Mouse (Mus musculus) ovary, adult 18-20 months (tissue): ENCODE results near the gene Cadps.

Experiments used
- DNase-seq: peaks from one replicate; pipeline ENCODE4 v3.0.0; 2022; ENCODE audit warnings: low spot score, mixed read lengths

The Cadps gene

DNA sequence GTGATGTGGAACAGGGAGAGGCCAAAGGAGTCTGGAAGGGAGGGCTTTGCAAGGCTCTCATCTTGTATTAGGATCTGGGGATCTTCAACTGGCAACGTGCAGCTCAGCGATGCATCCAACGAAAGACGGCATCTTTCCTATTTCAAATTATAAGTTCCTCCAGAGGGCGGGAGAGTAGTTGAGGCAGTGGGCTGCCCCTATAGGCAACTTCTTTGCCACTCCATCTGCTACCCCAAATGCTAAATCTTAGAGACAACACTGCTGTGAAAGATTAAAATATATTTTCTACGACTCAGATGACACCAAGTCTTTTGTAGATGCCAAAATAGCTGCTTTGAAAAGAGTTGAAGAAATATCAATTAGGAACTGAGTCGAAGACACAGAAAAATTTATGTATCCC lies 315.9 kb downstream of the Cadps start:
- DNase-seq: no peak

DNA sequence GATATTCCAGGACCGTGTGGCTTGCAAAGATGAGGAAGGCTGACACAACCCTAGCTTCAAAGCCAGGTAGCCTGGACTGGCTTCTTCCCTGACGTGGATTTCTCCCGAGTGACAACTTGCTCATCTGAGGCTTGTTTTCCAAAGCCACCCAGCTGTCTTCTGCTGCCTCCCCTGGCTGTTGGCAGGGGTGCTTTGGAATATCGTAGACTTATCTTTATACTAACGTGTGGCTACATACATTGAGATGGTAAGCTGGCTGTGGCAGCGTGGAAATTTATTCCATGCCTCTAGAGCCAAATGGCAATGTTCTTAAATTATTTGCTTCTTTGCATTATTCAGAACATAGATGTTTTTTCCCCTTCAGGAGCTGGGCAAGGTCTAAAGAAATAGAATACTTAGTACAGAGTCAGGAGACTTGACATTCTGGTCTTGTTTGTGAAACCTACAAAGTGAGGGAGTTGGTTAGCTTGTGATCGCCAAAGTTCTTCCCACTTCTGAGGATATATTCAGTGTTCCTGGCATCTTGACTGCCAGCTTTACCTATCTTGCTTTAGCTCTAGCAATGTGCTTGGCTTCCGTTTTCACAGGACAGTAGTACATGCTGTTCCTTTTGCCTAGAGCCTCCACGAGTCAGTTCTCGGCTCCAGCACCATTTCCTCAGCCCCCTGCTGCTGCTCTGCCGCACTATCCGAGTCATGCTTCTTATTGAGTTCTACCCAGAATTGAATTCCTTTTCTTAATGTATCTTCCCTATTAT lies 318.5 kb downstream of the Cadps start:
- no peak for DNase-seq

GRCm38 (mm10) chr14:12462206-12462605 lies 360.7 kb downstream of the Cadps start:
- DNase-seq: no peak

- DNase-seq: no peak
Observed at GRCm38 (mm10) chr14:12459700-12460099, 363.2 kb downstream of the Cadps start.

DNA sequence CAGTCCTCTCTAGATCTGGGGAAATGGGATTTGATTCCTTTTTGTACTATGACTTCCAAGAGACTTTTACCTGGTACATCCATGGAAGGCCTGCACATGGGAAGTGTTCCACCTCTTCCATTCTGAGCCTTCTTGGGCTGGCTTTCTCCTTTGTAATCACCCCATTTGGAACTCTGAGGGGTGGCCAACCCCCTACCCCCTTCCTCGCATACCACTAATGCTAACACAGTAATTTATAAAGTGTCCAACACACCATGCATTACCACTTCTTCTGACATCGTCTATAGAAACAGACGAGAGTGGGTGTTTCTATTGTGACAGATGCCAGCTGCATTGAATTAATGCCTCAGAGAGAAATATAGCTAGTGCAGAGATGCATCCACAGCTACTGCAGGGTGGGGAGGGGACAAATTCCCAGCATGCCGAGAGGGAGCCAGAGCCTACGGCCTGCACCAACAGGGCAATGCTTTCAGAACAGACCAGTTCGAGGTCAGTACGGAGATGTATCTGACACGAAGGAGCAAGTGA lies 367.8 kb downstream of the Cadps start:
- DNase-seq: no peak

DNA sequence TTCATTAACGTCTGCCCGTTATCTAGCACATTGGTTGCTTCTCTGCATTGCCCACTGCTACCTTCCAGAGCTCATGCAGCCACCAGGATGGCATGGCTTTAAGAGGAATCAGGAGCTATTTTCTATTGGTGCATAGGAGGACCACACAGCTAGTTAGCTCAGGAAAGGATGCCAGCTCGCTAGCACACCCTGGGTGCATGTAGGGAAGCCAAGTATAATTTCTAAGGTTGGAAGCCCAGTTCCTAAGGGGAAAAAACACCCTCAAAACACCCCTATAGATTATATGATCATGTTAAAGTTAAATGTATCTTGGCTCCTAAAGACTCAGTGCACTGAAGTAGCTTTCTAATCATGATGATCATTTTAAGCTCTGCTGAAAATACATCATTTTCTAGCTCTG lies 372.1 kb downstream of the Cadps start:
- DNase-seq: no peak

GRCm38 (mm10) chr14:12448883-12449282 lies 374.0 kb downstream of the Cadps start:
- DNase-seq: no peak

DNA sequence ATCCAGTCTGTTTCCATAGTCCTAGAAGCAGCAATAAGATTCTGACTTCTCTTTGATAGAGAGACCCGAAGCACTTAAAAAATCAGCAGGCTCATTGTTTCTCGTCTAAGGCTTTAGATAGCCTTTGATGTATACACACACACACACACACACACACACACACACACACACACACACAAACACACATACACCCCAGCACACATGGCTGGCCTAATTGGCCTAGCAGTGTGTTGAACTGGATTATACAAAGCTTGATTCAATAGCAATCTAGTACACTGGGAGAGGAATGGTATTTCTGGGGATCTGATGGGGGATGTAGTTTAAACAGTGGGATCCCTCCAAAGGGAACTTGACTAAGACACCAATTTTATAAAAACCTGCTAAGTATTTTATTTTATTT lies 381.9 kb downstream of the Cadps start:
- no peak for DNase-seq

GRCm38 (mm10) chr14:12437976-12438375 lies 384.9 kb downstream of the Cadps start:
- no peak for DNase-seq

DNA sequence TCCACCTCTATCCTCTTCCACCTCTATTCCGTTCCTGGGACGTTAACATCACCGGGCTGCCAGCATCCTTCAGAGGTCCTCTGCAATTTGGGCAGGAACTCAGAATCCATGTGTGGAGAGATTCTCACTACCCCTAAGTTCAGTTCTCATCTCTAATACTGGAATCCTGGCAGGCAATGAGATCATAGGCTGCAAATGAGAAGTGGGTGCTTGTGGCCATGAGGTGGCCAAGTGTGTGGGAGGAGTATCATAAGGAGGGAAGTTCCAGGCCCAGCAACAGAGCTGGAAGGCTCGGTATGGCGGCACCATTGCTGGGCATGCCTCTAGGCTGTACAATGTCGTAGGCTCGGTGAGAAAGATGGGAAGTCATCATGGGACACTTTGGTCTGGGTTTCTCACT lies 385.5 kb downstream of the Cadps start:
- DNase-seq: no peak

DNA sequence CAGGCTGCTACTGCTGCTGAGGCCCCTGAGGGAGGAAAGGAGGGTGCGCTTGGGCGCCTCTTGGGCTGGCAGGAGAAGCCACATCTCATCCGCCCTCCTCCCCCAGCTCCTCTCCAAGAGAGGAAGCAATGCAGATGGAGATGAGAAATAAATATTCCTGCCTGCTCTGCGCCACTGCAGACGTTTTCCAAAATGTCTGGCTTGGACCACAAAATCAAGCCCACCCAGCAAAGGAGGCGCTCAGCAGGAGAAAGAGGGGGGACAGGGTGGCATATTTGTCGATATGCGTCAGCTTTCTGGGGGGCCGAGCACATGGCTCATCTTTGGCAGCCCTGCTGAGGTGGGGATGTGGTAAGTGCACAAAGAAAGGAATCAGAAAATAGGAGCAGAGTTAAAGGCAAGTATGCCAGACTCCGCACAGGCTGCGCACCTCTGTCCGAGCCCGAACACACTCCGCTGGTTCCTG lies 385.9 kb downstream of the Cadps start:
- DNase-seq: no peak

DNA sequence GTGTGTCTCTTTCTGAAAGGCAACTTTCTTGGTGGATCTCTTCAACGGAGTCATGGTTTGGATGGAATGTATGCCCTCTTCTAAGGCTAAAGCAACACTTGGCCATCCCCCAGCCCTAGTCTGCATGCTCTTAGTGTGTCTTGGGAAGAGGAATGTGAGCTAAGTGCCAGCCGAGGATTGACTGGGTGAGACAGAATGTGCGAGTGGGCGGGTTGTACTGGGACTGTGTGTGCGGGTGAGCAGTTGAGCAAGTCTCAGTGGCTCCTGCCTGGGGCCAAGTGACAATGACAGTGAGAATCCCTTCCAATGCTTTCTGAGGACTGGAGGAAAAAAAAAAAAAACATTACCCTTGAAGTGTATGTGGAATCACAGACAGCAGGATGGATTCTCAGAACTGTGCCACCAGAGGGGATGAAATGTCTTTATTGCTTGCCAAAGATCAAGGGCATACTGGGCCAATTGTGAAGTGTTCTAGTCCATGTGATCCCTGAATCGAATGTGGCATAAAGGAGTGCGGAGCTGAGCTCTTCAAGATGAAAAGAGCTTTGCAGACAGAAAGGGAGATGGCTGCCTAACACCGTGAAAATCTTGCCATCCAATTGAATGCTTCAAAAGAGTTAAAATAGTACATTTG lies 394.7 kb downstream of the Cadps start:
- DNase-seq: no peak

GRCm38 (mm10) chr14:12425311-12425710 lies 397.6 kb downstream of the Cadps start:
- DNase-seq: no peak

- no peak for DNase-seq
Observed at GRCm38 (mm10) chr14:12410276-12410675, 412.6 kb downstream of the Cadps start.

- DNase-seq: no peak
Observed at GRCm38 (mm10) chr14:12409811-12410210, 413.1 kb downstream of the Cadps start.

DNA sequence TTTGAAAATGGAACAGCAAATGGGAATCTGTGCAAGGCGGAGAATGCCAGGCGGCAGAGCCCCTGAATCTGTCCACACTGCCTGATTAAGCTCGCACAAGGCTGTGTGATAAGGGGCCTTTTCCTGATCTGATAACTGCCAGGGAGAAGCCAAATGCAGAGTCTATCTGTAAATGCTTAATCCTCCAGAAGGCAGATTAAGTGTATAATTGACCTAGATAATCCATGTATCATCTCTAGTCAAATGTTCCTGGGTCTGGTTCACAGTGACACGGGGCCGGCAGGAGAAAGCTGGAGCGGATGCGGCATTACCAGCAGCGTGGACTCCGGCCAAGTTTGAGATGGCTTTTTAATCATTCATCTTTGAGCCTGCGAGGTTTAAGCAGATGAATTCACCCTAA lies 416.3 kb downstream of the Cadps start:
- DNase-seq: no peak

GRCm38 (mm10) chr14:12405201-12405600 lies 417.7 kb downstream of the Cadps start:
- DNase-seq: no peak

GRCm38 (mm10) chr14:12404724-12405123 lies 418.2 kb downstream of the Cadps start:
- no peak for DNase-seq

- no peak for DNase-seq
Observed at GRCm38 (mm10) chr14:12404052-12404451, 418.8 kb downstream of the Cadps start.

- no peak for DNase-seq
Observed at GRCm38 (mm10) chr14:12400116-12400515, 422.8 kb downstream of the Cadps start.

DNA sequence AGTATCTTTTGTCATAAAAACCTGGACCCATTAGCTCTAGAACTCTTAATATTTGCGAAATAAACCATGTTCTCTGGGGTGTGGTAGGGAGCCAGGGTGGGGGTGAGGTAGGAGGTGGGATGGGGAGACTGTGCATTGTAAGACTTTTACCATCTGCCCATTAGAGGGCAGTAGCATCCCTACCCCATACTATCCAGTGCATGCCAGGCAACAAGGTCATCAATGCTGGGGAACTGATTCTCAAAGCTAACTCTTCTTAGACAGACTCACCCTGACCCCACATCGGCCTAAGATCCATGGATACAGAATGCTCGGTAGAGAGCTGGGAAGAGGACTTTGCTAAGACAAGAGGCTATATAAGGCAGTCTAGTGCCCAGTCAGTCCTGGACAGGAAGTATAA lies 425.3 kb downstream of the Cadps start:
- no peak for DNase-seq

- DNase-seq: no peak
Observed at GRCm38 (mm10) chr14:12394318-12394717, 428.6 kb downstream of the Cadps start.

DNA sequence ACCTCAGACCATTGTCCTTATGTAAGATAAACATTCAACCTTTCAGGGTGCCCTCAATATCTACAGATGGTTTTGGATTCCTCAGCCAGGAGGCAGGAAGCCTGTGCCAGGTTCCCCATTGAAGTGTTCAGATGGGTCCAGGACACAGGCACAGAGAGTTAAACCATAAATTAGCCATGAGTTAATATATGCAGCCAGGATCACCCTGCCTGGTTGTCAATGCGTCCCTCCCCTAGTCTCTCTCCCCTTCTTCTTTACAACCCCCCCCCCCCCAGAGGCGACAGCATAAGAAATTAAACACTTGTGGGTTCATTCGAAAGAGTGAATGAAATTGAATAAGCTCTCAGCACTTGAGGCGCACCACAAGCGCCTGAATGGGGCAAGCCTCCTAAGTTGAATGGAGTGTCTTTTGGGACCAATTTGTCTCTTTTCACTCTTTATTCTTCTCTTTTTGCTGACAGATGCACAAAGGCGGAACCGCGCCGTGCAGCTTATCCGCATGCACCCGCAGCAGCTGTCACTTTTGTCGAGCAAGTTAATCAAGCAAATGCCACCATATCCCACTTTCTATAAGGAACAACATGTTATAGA lies 429.5 kb downstream of the Cadps start:
- no peak for DNase-seq
